In the genomic region with DNA sequence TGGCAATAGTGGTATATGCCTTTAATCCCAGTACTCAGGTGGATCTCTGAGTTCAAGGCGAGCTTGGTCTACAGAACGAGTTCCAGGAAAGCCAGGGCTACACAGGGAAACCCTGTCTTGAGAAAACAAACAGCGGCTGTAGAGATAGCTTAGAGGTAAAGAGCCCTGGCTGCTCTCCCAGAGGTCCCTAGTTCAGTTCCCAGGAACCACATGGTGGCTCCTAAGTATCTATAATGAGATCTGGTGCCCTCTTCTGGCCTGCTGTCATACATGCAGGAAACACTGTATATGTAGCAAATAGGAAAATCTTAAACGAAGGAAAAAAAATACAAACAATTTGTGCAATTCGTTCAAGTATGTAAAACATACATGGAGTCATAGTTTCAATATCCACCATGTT, we compare ENCODE assay signal across 10 mouse cellular contexts.
DNase-seq lines count a peak whose midpoint lies in the region; ATAC-seq and TF ChIP-seq lines count a peak whose summit lies in the region.
"Had no signal": no experiment of that assay in that cellular context is flagged by ENCODE, and none has a peak within 500 bp of the region (broad histone marks: within the 10 kb centered on the region; RNA-seq: fewer than 3 reads in every experiment).

No protein-coding gene starts in this region.

- H3K4me1 ChIP-seq in heart, postnatal 0 days (ENCODE audit: control insufficient read depth, insufficient read depth) = no peaks in the 10 kb centered on the region
- H3K4me1 ChIP-seq in heart, embryonic 10.5 days = no peaks in the 10 kb centered on the region
- no peaks in the 10 kb centered on the region for H3K4me1 ChIP-seq in forebrain, embryonic 13.5 days

- H3K4me2 ChIP-seq in heart, postnatal 0 days (ENCODE audit: low read depth, low read length) = no peak overlapping the region
- no peak overlapping the region for H3K4me2 ChIP-seq in forebrain, embryonic 13.5 days

- no peaks in the 10 kb centered on the region for H3K27me3 ChIP-seq in heart, postnatal 0 days (ENCODE audit: control insufficient read depth, insufficient read depth, low read length)
- no peaks in the 10 kb centered on the region for H3K27me3 ChIP-seq in heart, embryonic 10.5 days (ENCODE audit: insufficient read depth, poor library complexity, severe bottlenecking)
- no peaks in the 10 kb centered on the region for H3K27me3 ChIP-seq in forebrain, embryonic 13.5 days

- H3K27ac ChIP-seq in heart, postnatal 0 days (ENCODE audit: low read depth) = no peak overlapping the region
- no peak overlapping the region for H3K27ac ChIP-seq in heart, embryonic 10.5 days
- H3K27ac ChIP-seq in forebrain, embryonic 13.5 days = no peak overlapping the region
- H3K27ac ChIP-seq: macrophage had no signal

- ATAC-seq in heart, postnatal 0 days (ENCODE audit: insufficient read depth, low read depth) = no peak
- no peak for ATAC-seq in forebrain, embryonic 13.5 days

- no peak for TF ChIP-seq EP300 in heart, postnatal 0 days (IDR thresholded peaks at IDR 0.05; ENCODE audit: low read depth)

- no peaks in the 10 kb centered on the region for H3K9me3 ChIP-seq in heart, postnatal 0 days (replicated peaks; ENCODE audit: control insufficient read depth, low read length)
- H3K9me3 ChIP-seq in heart, embryonic 10.5 days = no peaks in the 10 kb centered on the region
- no peaks in the 10 kb centered on the region for H3K9me3 ChIP-seq in forebrain, embryonic 13.5 days (replicated peaks)

- no peak for DNase-seq in heart, postnatal 0 days (ENCODE audit: low spot score)
- DNase-seq in heart, embryonic 10.5 days (ENCODE audit: low spot score) = no peak
- DNase-seq in A20 (ENCODE audit: low read depth, low spot score) (peak; percentile 33), MEL-GATA-1-ER (ENCODE audit: extremely low read depth, low read depth) (peak; percentile 33)
- peak; percentile 50 for DNase-seq in kidney, postnatal 14 days
- no peak for DNase-seq in cerebellum, adult 11 months
- no peak for DNase-seq in natural killer cell, adult 2 months (ENCODE audit: low spot score in 2 of 2)
- DNase-seq: gastrocnemius, postnatal 36 days had no signal

- peaks cover 53% of the 10 kb centered on the region for H3K36me3 ChIP-seq in heart, postnatal 0 days (replicated peaks; ENCODE audit: control insufficient read depth, insufficient read depth, low read length)
- H3K36me3 ChIP-seq in heart, embryonic 10.5 days = peaks cover 84% of the 10 kb centered on the region
- H3K36me3 ChIP-seq in forebrain, embryonic 13.5 days (ENCODE audit: poor library complexity, severe bottlenecking) = peaks cover 82% of the 10 kb centered on the region

- H3K4me3 ChIP-seq in heart, postnatal 0 days (ENCODE audit: low read depth, low read length) = no peak overlapping the region
- no peak overlapping the region for H3K4me3 ChIP-seq in heart, embryonic 10.5 days
- no peak overlapping the region for H3K4me3 ChIP-seq in forebrain, embryonic 13.5 days

- peak; percentile 50 for TF ChIP-seq CTCF in heart, postnatal 0 days (IDR thresholded peaks at IDR 0.05; ENCODE audit: low read depth)

- WGBS in heart, postnatal 0 days = 75% methylated on average over 5 of the region's 5 CpGs
- WGBS in heart, embryonic 10.5 days = 71% methylated on average over 5 of the region's 5 CpGs
- WGBS in forebrain, embryonic 13.5 days = 83% methylated on average over 5 of the region's 5 CpGs

- no peak overlapping the region for H3K9ac ChIP-seq in heart, postnatal 0 days (replicated peaks; ENCODE audit: low read depth, low read length)
- no peak overlapping the region for H3K9ac ChIP-seq in forebrain, embryonic 13.5 days

Comparison
In these comparisons a context has a peak if more than half of its experiments do, and no peak if none do; other contexts are left out.
1. DNase-seq: peak in A20 (single experiment), MEL-GATA-1-ER (single experiment) and kidney, postnatal 14 days (single experiment); none in heart, postnatal 0 days (single experiment), heart, embryonic 10.5 days (single experiment), cerebellum, adult 11 months (single experiment) and natural killer cell, adult 2 months (0 of 2).